Mouse (Mus musculus): ENCODE data around the gene F7.

DNA sequence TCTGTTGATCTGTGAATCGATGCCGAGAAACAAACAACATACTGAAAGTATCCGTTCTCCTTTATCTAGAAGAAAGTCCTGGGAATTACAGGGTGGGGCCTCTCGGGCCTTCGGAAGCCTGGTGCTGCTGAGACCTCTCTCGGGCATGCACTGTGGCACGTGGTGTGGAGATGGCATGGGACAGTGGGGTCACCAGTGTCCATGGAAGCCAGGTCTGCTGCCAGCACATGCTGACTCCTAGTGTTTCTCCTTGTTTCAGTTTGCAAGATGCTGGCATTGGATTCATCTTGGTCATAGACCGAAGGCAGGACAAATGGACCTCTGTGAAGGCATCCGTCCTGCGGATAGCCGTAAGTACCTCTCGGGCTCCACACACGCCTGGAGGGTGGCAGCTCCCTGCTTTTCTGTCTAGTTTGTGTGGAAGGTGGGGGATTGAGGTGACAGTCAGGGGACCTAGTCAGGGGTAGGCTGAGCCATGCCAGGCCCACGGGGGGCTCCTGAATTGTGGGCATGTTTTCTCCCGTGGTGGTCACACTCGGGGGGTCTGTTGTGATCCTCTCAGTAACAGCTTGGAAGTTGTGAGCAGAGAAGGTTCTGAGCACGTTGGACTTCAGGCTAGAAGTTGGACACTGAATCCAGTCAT lies 41.1 kb upstream of the F7 start:
- TF ChIP-seq CTCF (IDR thresholded peaks at IDR 0.05; ENCODE audit: control insufficient read depth, insufficient read depth, low read length) (no peak), POLR2A (IDR thresholded peaks at IDR 0.05; ENCODE audit: borderline replicate concordance, control insufficient read depth, low read depth, low read length) (no peak)
